Mouse (Mus musculus) cerebellum, adult 2 months (tissue): ENCODE measurements around the gene Ube4a.

Experiments
- CTCF ChIP-seq: fragments of 200-500 bp; IDR thresholded peaks from 2 replicates; pipeline ENCODE4 v1.5.1; 2011; ENCODE audit warnings: low read depth, mild to moderate bottlenecking, control low read depth, low read length, moderate library complexity, borderline replicate concordance; ENCODE audit not compliant: insufficient read depth
- POLR2A ChIP-seq: fragments of 200-500 bp; IDR thresholded peaks from 2 replicates; pipeline ENCODE4 v1.6.1; 2011; ENCODE audit warnings: low read length, control low read depth, borderline replicate concordance; ENCODE audit not compliant: insufficient read depth

DNA sequence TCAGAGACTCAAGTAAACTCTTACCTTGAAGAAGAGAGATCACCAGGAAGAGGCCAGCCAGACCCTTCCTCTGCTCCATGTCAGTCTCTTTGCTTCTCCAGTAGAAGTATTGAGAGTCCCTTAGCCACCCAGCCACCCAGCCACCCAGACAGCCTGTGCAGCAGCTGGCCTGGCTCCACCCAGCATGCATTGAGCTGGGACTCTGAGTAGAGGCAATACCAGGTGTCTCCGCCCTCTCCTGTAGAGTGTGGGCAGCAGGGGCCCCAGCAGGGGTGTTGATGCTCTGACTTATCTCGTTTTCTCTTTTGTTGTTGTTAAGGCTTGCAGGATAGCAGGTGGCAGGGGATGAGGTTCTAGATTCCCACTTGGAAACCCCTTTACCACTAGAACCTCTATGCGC is 14.8 kb upstream of the Ube4a start, which contains the start of gene Cd3g:
- TF ChIP-seq CTCF = no peak
- TF ChIP-seq POLR2A = no peak
